Mouse (Mus musculus) lung, postnatal 25 days (tissue): ENCODE measurements around the gene Rhog.

ENCODE experiments used
- DNase-seq: peaks from one replicate; pipeline ENCODE4 v3.0.0; 2022; ENCODE audit warnings: low spot score

Gene Rhog

DNA sequence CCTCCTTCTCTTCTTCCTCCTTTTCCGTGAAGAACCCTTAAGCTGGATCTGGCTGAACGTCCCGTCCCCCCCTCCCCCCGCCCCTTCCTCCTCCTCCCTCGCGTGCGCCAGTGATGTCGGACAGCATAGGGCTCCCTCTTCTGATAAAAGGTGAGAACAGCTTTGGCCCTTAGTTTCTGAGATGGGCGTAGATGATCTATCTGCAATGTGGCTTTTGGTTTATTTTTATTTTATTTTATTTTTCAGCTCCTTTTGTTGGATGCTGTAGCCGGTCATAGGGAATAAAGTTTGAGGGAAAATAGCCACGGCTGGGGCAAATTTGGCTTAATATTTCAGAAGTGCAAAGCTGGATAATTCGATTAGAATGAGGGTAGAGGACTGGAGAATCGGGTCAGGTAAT lies 33.5 kb downstream of the Rhog start:
- peak; percentile 71 for DNase-seq

DNA sequence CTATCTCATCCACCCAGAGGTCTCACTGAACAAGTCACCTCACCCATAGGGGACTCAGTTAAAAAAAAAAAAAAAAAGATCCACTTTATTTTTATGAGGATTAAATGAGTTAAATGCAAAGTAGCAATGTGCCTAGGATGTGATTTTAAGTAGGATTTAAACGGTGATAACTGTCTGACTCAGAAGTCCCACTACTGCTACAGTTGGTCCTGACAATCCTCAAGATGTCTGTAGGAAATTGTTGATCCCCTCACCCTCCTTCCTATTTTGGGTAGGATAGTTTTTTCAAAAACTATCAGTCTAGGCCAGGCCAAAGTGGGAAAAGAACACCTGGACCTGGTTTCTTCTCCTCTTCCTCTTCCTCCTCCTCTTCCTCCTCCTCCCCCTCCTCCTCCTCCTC lies 34.0 kb downstream of the Rhog start:
- DNase-seq: no peak

DNA sequence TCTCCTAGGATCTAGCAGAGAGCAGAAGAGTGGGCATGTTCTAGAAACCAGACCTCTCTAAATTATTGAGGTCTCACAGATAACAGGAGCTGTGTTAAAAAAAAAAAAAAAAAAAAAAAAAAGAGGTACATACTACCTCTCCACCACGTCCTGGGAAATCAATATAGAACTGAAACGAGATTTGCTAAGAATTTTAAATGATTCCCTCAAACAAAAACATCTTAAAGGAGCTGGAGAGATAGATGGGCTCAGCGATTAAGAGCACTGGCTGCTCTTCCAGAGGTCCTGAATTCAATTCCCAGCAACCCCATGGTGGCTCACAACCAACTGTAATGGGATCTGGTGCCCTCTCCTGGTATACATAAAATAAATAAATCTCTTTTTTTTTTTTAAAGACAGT lies 44.8 kb downstream of the Rhog start:
- no peak for DNase-seq

DNA sequence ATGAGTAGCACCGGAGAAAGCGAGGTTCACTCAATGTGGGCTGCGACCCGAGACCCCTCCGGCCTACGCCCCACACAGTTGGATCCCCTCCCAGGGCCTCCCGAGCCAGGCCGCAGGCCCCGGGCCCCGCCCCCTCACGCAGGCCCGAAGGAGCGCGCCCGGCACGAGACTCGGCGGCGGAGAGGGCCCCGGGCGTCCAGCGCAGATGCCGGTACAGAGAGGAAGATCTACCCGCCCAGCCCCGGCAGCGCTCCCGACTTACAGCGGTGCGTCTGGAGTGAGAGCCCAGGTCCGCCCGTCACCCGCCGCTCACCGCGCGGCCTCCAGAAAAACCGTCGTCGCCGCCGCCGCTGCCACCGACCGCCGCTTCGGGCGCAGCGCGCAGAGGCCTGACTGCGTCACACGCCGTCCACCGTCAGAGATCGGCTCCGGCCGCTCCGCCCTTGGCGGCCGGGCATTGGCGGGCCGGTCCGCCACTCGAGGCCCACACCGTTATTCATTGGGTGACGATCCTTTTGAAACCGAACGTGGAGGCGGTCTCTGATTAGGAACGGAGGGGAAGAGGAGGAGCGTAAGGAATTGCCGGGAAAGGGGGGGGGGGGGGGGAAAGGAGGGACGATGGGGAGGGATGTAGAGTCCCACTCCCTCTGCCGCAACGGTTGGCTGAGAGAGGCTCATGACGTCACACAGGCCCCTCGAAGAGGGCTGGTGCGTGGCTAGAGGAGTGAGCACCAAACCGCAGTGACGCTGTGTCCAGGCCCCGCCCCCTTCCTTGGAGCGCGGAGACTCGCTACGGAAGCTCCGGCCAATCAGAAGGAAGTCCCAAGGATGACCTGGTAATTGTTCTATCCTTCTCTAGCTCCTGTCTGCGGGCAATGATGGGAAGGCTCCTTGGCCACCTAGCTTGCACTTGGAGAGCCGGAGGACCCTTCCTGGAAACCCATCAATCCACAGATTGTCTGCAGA lies 45.8 kb downstream of the Rhog start, which contains the start of the genes Nup98 and Pgap2:
Gene Nup98, minus strand, starts transcription at position 421 of the 966 bp plus-strand sequence.
Gene Pgap2, plus strand, starts transcription at position 453 of the 966 bp plus-strand sequence.
- DNase-seq: peak; percentile 99

DNA sequence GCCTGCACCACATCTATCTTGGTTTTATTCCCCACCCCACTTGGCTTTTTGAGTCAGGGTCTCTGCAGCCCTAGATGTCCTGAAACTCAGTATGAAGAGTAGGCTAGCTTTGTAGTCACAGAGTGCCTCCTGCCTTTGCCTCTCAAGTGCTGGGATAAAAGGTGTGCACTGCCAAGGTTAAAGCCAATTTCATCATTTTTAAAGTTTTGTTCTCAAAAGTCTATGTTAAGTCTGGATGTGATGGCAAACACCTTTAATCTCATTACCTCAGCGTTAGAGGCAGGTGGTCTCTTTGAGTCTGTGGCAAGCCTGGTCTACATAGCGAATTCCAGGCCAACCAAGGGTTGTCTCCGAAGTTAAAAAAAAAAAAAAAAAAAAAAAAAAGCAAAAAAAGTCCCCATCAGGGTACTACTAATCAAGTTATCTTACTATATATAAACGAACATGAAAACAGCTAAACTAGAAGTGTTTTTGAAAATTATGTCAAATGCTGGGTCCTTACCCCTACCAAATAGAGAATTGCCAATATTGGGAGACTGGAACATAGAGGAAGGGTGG lies 47.0 kb downstream of the Rhog start:
- no peak for DNase-seq

DNA sequence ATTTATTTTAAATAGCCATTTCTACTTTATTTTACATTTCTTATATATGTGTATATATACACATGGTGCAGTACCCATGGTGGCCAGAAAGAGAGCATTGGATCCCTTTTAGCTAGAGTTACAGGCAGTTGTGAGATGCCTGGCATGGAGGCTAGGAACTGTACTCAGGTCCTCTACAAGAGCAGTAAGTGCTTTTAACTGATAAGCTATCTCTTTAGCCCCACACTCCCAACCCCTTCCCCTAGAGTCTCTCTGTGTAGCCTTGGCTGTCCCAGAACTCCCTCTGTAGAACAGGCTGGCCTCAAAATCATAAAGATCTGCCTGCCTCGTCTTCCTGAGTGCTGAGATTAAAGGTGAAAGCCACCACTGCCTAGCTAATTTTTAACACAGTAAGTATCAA lies 50.2 kb downstream of the Rhog start:
- DNase-seq: no peak

DNA sequence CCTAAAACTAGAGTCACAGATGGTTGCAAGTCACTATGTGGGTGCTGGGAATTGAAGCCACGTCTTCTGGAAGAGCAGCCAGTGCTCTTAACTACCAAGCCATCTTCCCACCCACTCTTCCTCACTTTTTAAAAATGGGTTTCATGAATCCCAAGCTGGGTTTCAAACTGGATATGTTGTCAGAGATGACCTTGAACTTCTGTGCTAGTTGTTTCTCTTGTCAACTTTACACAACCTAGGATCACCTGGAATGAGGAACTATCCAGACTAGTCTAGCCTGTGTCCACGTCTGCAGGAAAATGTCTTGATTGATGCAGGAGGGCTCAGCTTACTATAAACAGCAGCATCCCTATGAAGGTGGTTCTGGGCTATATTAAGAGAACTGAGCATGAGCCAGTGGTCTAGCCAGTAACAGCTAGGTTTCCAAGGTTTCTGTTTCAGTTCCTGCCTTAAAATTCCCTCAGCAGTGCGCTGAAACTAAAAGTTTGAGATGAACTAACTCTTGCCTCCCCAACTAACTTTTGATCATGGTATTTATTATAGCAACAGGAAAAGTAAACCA lies 51.5 kb downstream of the Rhog start:
- DNase-seq: no peak

DNA sequence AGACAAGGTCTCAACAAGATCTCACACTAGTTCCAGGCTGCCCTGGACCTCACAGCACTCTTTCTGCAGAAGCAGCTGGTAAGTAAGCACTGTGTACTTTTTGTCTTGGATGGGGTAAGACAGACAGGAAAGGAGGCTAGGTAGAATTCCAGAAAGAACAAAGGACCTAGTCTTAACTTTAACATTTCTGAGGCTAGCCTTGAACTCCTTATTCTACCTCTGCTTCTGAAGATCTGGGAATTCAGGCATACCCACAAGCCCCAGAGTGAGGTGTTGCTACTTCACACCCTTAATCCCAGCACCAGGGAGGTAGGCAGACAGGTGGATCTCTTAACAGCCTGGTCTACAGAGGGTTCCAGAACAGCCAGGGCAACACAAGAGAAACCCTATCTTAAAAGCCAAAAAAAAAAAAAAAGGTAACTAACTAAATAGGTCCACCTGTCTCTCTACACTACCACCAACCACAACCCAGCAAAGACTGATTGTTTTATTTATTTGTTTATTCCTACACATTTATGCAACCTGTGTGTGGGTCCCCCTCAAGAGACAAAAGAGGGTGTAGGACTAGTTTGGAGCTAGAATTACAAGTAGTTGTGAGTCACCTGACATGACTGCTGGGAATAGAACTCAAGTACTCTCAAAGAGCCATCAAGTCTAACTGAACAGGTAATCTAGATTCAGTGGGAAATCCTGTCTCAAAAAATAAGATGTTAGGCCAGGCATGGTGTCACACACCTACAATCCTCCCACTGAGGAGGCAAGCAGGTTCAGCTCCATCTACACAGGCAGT lies 54.7 kb downstream of the Rhog start:
- DNase-seq: no peak

DNA sequence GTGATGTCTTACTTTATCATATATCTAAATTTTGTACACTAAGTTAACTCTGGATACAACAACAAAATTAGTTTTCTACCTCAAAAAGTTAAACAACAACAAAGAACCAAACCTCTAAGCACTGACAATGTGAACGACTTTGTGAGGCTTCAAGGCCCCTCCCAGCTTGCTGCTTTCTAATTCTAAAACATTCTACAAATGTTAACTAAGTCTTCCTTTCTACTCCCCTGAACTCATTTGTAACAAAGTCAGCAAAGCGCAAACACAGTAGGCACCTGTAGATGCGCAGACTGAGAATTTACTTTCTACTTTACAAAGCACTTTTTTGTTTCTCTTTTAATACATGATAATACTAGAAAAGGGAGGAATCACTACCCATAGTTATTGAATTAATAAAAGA lies 55.3 kb downstream of the Rhog start:
- no peak for DNase-seq

DNA sequence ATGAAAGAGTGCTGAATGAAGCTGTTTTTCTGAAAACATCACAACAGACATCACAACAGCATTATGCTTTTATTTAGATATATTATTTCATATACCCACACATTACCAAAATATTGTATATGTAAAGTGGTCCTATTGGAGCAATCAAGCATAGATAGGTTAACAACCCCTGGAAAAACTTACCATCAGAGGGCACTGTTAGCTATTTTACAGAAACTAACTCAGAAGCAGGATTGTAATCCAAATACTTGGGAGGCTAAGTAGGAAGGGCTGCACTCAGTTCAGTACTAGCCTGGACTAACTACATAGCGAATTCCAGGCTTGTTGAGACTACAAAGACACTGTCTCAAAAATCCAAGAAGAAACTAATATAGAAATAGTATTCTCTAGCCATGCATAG lies 63.5 kb downstream of the Rhog start:
- peak; percentile 51 for DNase-seq
